Mouse (Mus musculus) cortical plate, adult 2 months (tissue): ENCODE results near the gene Lrrc75a.

Experiments used
- CTCF ChIP-seq: fragments of 200-500 bp; IDR thresholded peaks from 2 replicates; pipeline ENCODE4 v1.5.1; 2011; ENCODE audit warnings: mild to moderate bottlenecking, control low read depth, low read length; ENCODE audit not compliant: insufficient read depth; ENCODE audit errors: extremely low read depth
- POLR2A ChIP-seq: fragments of 200-500 bp; IDR thresholded peaks from 2 replicates; pipeline ENCODE4 v1.6.1; 2011; ENCODE audit warnings: mild to moderate bottlenecking, low read length, control low read depth; ENCODE audit not compliant: insufficient read depth; ENCODE audit errors: extremely low read depth

- TF ChIP-seq CTCF, result no peak
- no peak for TF ChIP-seq POLR2A
Observed at GRCm38 (mm10) chr11:62630225-62630821, 18.0 kb downstream of the Lrrc75a start.
